Mouse (Mus musculus) lung, postnatal 0 days (tissue): ENCODE measurements around the gene Baz2b. TPM values are rescaled to one million over a fixed set of nuclear protein-coding genes. Genes with fewer than 3 reads are reported as not detected.

Experiments used
- ATAC-seq: fragments of 200-750 bp; cut with Nextera tagmentation; 2 replicates; pipeline ENCODE4 v1.8.0; 2017; ENCODE audit warnings: moderate library complexity
- DNase-seq: peaks from one replicate; pipeline ENCODE4 v3.0.0-alpha.2; 2016; ENCODE audit warnings: low spot score
- H3K27ac ChIP-seq: fragments of 300-500 bp; sonication (generic); 2 replicates; pipeline ENCODE4 v1.5.1; 2014; ENCODE audit warnings: antibody characterized with exemption, mild to moderate bottlenecking, low read length, mixed read lengths
- H3K27me3 ChIP-seq: fragments of 300-500 bp; sonication (generic); replicated peaks from 2 replicates; pipeline ENCODE4 v1.6.1; 2014; ENCODE audit warnings: low read length, mixed read lengths; ENCODE audit not compliant: insufficient read depth
- H3K36me3 ChIP-seq: fragments of 300-500 bp; sonication (generic); 2 replicates; pipeline ENCODE4 v1.6.1; 2014; ENCODE audit warnings: low read length, mixed read lengths; ENCODE audit not compliant: insufficient read depth
- H3K4me1 ChIP-seq: fragments of 300-500 bp; sonication (generic); 2 replicates; pipeline ENCODE4 v1.6.1; 2014; ENCODE audit warnings: antibody characterized with exemption, low read depth, low read length, mixed read lengths; ENCODE audit not compliant: insufficient read depth
- H3K4me2 ChIP-seq: fragments of 300-500 bp; sonication (generic); replicated peaks from 2 replicates; pipeline ENCODE4 v1.6.1; 2014; ENCODE audit warnings: low read depth, mild to moderate bottlenecking, low read length, moderate library complexity, mixed read lengths
- H3K4me3 ChIP-seq: fragments of 300-500 bp; sonication (generic); 2 replicates; pipeline ENCODE4 v1.5.1; 2014; ENCODE audit warnings: low read depth, low read length
- H3K9ac ChIP-seq: fragments of 300-500 bp; sonication (generic); replicated peaks from 2 replicates; pipeline ENCODE4 v1.6.1; 2014; ENCODE audit warnings: low read depth, mild to moderate bottlenecking
- H3K9me3 ChIP-seq: fragments of 300-500 bp; sonication (generic); 2 replicates; pipeline ENCODE4 v1.6.1; 2016; ENCODE audit warnings: low read length, mixed read lengths
- CTCF ChIP-seq: IDR thresholded peaks from 2 replicates; pipeline ENCODE4 v1.5.1; 2016; ENCODE audit warnings: antibody characterized with exemption, mild to moderate bottlenecking
- EP300 ChIP-seq: IDR thresholded peaks from 2 replicates; pipeline ENCODE4 v1.6.1; 2016; ENCODE audit warnings: antibody characterized with exemption, mild to moderate bottlenecking, control low read depth
- WGBS: fragments of 180-500 bp; shearing (Covaris S2); extraction: QIAGEN DNeasy Blood & Tissue Kit; methylation state at CpG from one replicate; pipeline ENCODE4 v1.1.7; 2014; 5-methylcytosine and 5-hydroxymethylcytosine counted together
- polyA plus RNA-seq: library from polyadenylated mRNA; unstranded; fragments of >200 nt; fragmentation: Nextera tagmentation; extraction: Ambion mirVana; gene quantifications from 2 replicates; pipeline ENCODE4 v1.2.1, GENCODE M21; 2015

The Baz2b gene
- polyA plus RNA-seq, 1 experiment from 2014 or later: 63.0 TPM

- H3K4me2 ChIP-seq: no peak overlapping the region
- no peak for TF ChIP-seq CTCF
- no peak for TF ChIP-seq EP300
- H3K4me1 ChIP-seq: no peaks in the 10 kb centered on the region
- H3K36me3 ChIP-seq: peaks cover 18% of the 10 kb centered on the region
- no peak overlapping the region for H3K9ac ChIP-seq
- H3K27me3 ChIP-seq: no peaks in the 10 kb centered on the region
- no peak for ATAC-seq
- no peaks in the 10 kb centered on the region for H3K9me3 ChIP-seq
- no peak overlapping the region for H3K4me3 ChIP-seq
- H3K27ac ChIP-seq: no peak overlapping the region
- no peak for DNase-seq
- WGBS: 82% methylated on average over 9 of the region's 9 CpGs
These were observed 239.1 kb downstream of the Baz2b start for GRCm38 (mm10) chr2:59970511-59970910.

GRCm38 (mm10) chr2:59969099-59969498, 240.5 kb downstream of the Baz2b start:
- DNase-seq: no peak
- Histone ChIP-seq H3K9me3 (no peaks in the 10 kb centered on the region), H3K27me3 (no peaks in the 10 kb centered on the region), H3K36me3 (peaks cover 18% of the 10 kb centered on the region), H3K4me2 (no peak overlapping the region), H3K27ac (no peak overlapping the region), H3K4me3 (no peak overlapping the region), H3K9ac (no peak overlapping the region), H3K4me1 (no peaks in the 10 kb centered on the region)
- 70% methylated on average over 10 of the region's 10 CpGs for WGBS
- no peak for ATAC-seq
- TF ChIP-seq CTCF (no peak), EP300 (no peak)

- Histone ChIP-seq H3K9me3 (no peaks in the 10 kb centered on the region), H3K4me3 (no peak overlapping the region), H3K4me2 (no peak overlapping the region), H3K36me3 (peaks cover 18% of the 10 kb centered on the region), H3K9ac (no peak overlapping the region), H3K4me1 (no peaks in the 10 kb centered on the region), H3K27ac (no peak overlapping the region), H3K27me3 (no peaks in the 10 kb centered on the region)
- DNase-seq (no peak), ATAC-seq (no peak)
- TF ChIP-seq EP300 (no peak), CTCF (no peak)
- WGBS: 69% methylated on average over 7 of the region's 7 CpGs
These were observed 241.0 kb downstream of the Baz2b start for GRCm38 (mm10) chr2:59968593-59968992.

- no peak for ATAC-seq
These were observed 243.2 kb downstream of the Baz2b start for GRCm38 (mm10) chr2:59966454-59966853.

GRCm38 (mm10) chr2:59963011-59963410, 246.6 kb downstream of the Baz2b start:
- no peak overlapping the region for H3K4me2 ChIP-seq
- TF ChIP-seq EP300 (no peak), CTCF (no peak)
- WGBS: 69% methylated on average over 5 of the region's 5 CpGs
- DNase-seq (no peak), ATAC-seq (no peak)
- no peak overlapping the region for H3K9ac ChIP-seq
- H3K36me3 ChIP-seq: peaks cover 25% of the 10 kb centered on the region; the same call in 1 of the 2 replicates
- H3K27ac ChIP-seq: no peak overlapping the region
- H3K4me3 ChIP-seq: no peak overlapping the region
- H3K9me3 ChIP-seq: no peaks in the 10 kb centered on the region
- H3K4me1 ChIP-seq: 0 out of 2 replicates have a peak, but pooled peaks cover 2% of the 10 kb centered on the region
- H3K27me3 ChIP-seq: no peaks in the 10 kb centered on the region

More at GRCm38 (mm10) chr2:59966454-59966853, 243.2 kb downstream of the Baz2b start:
- H3K4me1 ChIP-seq: no peaks in the 10 kb centered on the region
- no peak for DNase-seq
- WGBS: 90% methylated on average over 6 of the region's 6 CpGs
- H3K27ac ChIP-seq: no peak overlapping the region
- no peak overlapping the region for H3K4me2 ChIP-seq
- H3K27me3 ChIP-seq: no peaks in the 10 kb centered on the region
- H3K9ac ChIP-seq: no peak overlapping the region
- H3K9me3 ChIP-seq: no peaks in the 10 kb centered on the region
- H3K4me3 ChIP-seq: no peak overlapping the region
- TF ChIP-seq CTCF (no peak), EP300 (no peak)
- peaks cover 29% of the 10 kb centered on the region for H3K36me3 ChIP-seq

GRCm38 (mm10) chr2:59962579-59962978, 247.1 kb downstream of the Baz2b start:
- TF ChIP-seq CTCF (no peak), EP300 (no peak)
- DNase-seq (no peak), ATAC-seq (no peak)
- Histone ChIP-seq H3K4me2 (no peak overlapping the region), H3K9ac (no peak overlapping the region), H3K4me1 (0 out of 2 replicates have a peak, but pooled peaks cover 2% of the 10 kb centered on the region), H3K9me3 (no peaks in the 10 kb centered on the region), H3K27me3 (no peaks in the 10 kb centered on the region), H3K4me3 (no peak overlapping the region), H3K36me3 (peaks cover 24% of the 10 kb centered on the region; the same call in 1 of the 2 replicates), H3K27ac (no peak overlapping the region)
- 77% methylated on average over 4 of the region's 4 CpGs for WGBS

GRCm38 (mm10) chr2:59960495-59960772, 249.2 kb downstream of the Baz2b start:
- H3K4me2 ChIP-seq: no peak overlapping the region
- H3K9me3 ChIP-seq: no peaks in the 10 kb centered on the region
- DNase-seq (no peak), ATAC-seq (no peak)
- H3K4me3 ChIP-seq: no peak overlapping the region
- H3K27me3 ChIP-seq: no peaks in the 10 kb centered on the region
- 0 out of 2 replicates have a peak, but pooled peaks cover 15% of the 10 kb centered on the region for H3K36me3 ChIP-seq
- no peak overlapping the region for H3K27ac ChIP-seq
- 90% methylated on average over 2 of the region's 2 CpGs for WGBS
- no peak for TF ChIP-seq EP300
- TF ChIP-seq CTCF: no peak
- H3K9ac ChIP-seq: no peak overlapping the region
- 0 out of 2 replicates have a peak, but pooled peaks cover 2% of the 10 kb centered on the region for H3K4me1 ChIP-seq
